Mouse (Mus musculus) forebrain, embryonic 13.5 days (tissue): ENCODE measurements at regions not wholly inside any gene's neighbourhood (a gene's known extent, or its start where the extent isn't known, plus 50 kb on each side); places are given as distances from the start of the nearest gene placed in this dataset.

ENCODE experiments used
- ATAC-seq: fragments of 200-750 bp; cut with Nextera tagmentation; 2 replicates; pipeline ENCODE4 v1.8.0; 2017
- H3K27ac ChIP-seq: fragments of 300-500 bp; sonication (generic); 2 replicates; pipeline ENCODE4 v1.5.1; 2015; ENCODE audit warnings: inconsistent platforms, mild to moderate bottlenecking, moderate library complexity
- H3K27me3 ChIP-seq: fragments of 300-500 bp; sonication (generic); 2 replicates; pipeline ENCODE4 v1.6.1; 2015; ENCODE audit warnings: mild to moderate bottlenecking, inconsistent platforms
- H3K36me3 ChIP-seq: fragments of 300-500 bp; sonication (generic); 2 replicates; pipeline ENCODE4 v1.6.1; 2015; ENCODE audit warnings: mild to moderate bottlenecking, inconsistent platforms; ENCODE audit not compliant: poor library complexity, severe bottlenecking
- H3K4me1 ChIP-seq: fragments of 300-500 bp; sonication (generic); 2 replicates; pipeline ENCODE4 v1.6.1; 2015; ENCODE audit warnings: inconsistent platforms
- H3K4me2 ChIP-seq: fragments of 300-500 bp; sonication (generic); 2 replicates; pipeline ENCODE4 v1.6.1; 2015; ENCODE audit warnings: inconsistent platforms, mild to moderate bottlenecking, moderate library complexity
- H3K4me3 ChIP-seq: fragments of 300-500 bp; sonication (generic); 2 replicates; pipeline ENCODE4 v1.5.1; 2015; ENCODE audit warnings: mild to moderate bottlenecking, inconsistent platforms
- H3K9ac ChIP-seq: fragments of 300-500 bp; sonication (generic); 2 replicates; pipeline ENCODE4 v1.6.1; 2015; ENCODE audit warnings: mild to moderate bottlenecking, inconsistent platforms
- H3K9me3 ChIP-seq: fragments of 300-500 bp; sonication (generic); replicated peaks from 2 replicates; pipeline ENCODE4 v1.6.1; 2016; ENCODE audit warnings: inconsistent platforms
- WGBS: fragments of 180-500 bp; shearing (Covaris S2); methylation state at CpG from one replicate; pipeline ENCODE4 v1.1.7; 2015; 5-methylcytosine and 5-hydroxymethylcytosine counted together

DNA sequence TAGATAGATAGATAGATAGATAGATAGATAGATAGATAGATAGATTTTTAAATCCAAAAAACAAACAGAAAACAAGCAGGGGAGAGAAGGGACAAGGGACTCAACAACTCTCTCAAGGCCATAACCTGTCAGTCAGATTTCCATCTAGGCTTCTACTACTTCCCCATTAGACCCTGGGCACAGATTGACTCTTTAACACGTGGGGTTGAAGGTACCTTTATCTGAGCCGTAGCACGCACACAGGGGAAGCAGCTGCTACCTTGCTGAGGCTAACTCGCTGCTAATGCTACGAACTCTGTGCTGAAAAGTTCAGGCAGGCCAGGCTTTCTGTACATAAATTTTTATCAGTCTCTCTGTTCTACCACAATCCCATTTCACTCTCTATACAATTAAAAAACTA lies 191.4 kb upstream of the Tank start:
- H3K4me3 ChIP-seq: no peak overlapping the region
- no peak overlapping the region for H3K27ac ChIP-seq
- H3K36me3 ChIP-seq: no peaks in the 10 kb centered on the region
- no peak for ATAC-seq
- H3K9me3 ChIP-seq: no peaks in the 10 kb centered on the region
- H3K4me1 ChIP-seq: no peaks in the 10 kb centered on the region
- no peak overlapping the region for H3K9ac ChIP-seq
- H3K27me3 ChIP-seq: no peaks in the 10 kb centered on the region
- no peak overlapping the region for H3K4me2 ChIP-seq
- 82% methylated on average over 5 of the region's 5 CpGs for whole genome bisulfite sequencing

GRCm38 (mm10) chr2:61384467-61384866 lies 193.9 kb upstream of the Tank start:
- Histone ChIP-seq H3K4me1 (no peaks in the 10 kb centered on the region), H3K9ac (no peak overlapping the region), H3K9me3 (no peaks in the 10 kb centered on the region), H3K4me2 (no peak overlapping the region), H3K27ac (no peak overlapping the region), H3K4me3 (no peak overlapping the region), H3K36me3 (no peaks in the 10 kb centered on the region), H3K27me3 (no peaks in the 10 kb centered on the region)
- 82% methylated on average over 6 of the region's 6 CpGs for WGBS
- no peak for ATAC-seq

DNA sequence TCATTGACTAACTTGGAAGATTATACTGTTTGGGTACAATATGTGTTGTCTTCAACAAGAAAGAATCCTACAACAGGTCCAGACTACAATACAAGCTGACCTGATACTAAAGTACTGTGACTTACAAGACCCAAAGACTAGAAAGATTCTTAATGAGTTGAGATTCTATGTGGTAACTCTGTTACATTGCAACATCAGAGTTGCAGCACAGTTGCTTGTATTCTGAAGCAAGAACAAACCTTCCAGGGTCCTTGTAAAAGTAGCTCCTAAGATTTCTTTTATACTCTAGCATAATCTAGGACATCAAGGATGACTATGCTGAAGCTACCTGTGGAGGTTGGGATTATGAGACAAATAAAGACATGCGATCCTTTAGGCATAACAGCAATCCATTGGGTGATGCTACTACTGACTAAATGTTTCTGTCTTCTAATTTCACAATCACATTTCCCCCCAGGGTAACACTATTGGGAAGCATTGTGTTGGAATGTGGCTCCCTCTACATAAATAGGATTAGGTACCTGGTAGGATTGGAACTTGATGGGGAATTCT lies 194.6 kb upstream of the Tank start:
- H3K4me2 ChIP-seq: no peak overlapping the region
- no peak for ATAC-seq
- no peak overlapping the region for H3K4me3 ChIP-seq
- H3K4me1 ChIP-seq: no peaks in the 10 kb centered on the region
- 95% methylated on average over 1 of the region's 1 CpGs for WGBS
- no peaks in the 10 kb centered on the region for H3K9me3 ChIP-seq
- H3K27me3 ChIP-seq: no peaks in the 10 kb centered on the region
- no peak overlapping the region for H3K9ac ChIP-seq
- H3K27ac ChIP-seq: no peak overlapping the region
- no peaks in the 10 kb centered on the region for H3K36me3 ChIP-seq

GRCm38 (mm10) chr2:61379076-61379475 lies 199.3 kb upstream of the Tank start:
- Histone ChIP-seq H3K9ac (no peak overlapping the region), H3K4me1 (no peaks in the 10 kb centered on the region), H3K27ac (no peak overlapping the region), H3K4me2 (no peak overlapping the region), H3K4me3 (no peak overlapping the region), H3K27me3 (no peaks in the 10 kb centered on the region), H3K36me3 (no peaks in the 10 kb centered on the region), H3K9me3 (no peaks in the 10 kb centered on the region)
- ATAC-seq: no peak
- 84% methylated on average over 5 of the region's 5 CpGs for WGBS

- H3K4me2 ChIP-seq: no peak overlapping the region
- no peak overlapping the region for H3K4me3 ChIP-seq
- no peaks in the 10 kb centered on the region for H3K27me3 ChIP-seq
- no peak overlapping the region for H3K9ac ChIP-seq
- no peaks in the 10 kb centered on the region for H3K4me1 ChIP-seq
- ATAC-seq: no peak
- H3K36me3 ChIP-seq: no peaks in the 10 kb centered on the region
- no peaks in the 10 kb centered on the region for H3K9me3 ChIP-seq
- no peak overlapping the region for H3K27ac ChIP-seq
- WGBS: 92% methylated on average over 5 of the region's 5 CpGs
Observed at GRCm38 (mm10) chr2:61378297-61378696, 200.1 kb upstream of the Tank start.

- Histone ChIP-seq H3K9ac (no peak overlapping the region), H3K27ac (no peak overlapping the region), H3K27me3 (no peaks in the 10 kb centered on the region), H3K4me1 (no peaks in the 10 kb centered on the region), H3K9me3 (no peaks in the 10 kb centered on the region), H3K4me3 (no peak overlapping the region), H3K4me2 (no peak overlapping the region), H3K36me3 (no peaks in the 10 kb centered on the region)
- ATAC-seq: no peak
- whole genome bisulfite sequencing: 90% methylated on average over 8 of the region's 8 CpGs
Observed at GRCm38 (mm10) chr2:61377756-61378155, 200.6 kb upstream of the Tank start.

DNA sequence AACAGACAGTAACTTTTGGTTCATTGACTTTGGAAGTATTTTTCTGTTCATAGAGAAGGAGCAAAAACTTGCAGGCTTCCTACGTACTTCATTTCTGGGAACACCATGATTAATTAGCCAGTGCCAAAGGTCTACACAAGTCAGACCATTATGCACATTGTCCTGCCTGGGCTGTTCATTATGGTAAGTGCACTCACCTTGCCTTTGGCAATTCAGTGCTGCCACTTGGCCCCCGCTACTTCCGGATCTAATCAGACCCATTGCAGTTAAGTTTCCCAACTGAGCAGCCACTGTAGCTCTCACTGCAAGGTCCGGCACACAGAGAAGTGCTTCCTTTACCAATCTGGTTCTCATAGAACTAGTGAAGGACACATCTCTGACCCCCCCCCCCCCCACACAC lies 215.8 kb upstream of the Tank start:
- H3K4me2 ChIP-seq: no peak overlapping the region
- WGBS: 83% methylated on average over 4 of the region's 4 CpGs
- H3K27me3 ChIP-seq: no peaks in the 10 kb centered on the region
- no peaks in the 10 kb centered on the region for H3K36me3 ChIP-seq
- H3K27ac ChIP-seq: no peak overlapping the region
- no peak overlapping the region for H3K9ac ChIP-seq
- no peak overlapping the region for H3K4me3 ChIP-seq
- H3K9me3 ChIP-seq: no peaks in the 10 kb centered on the region
- H3K4me1 ChIP-seq: no peaks in the 10 kb centered on the region
- ATAC-seq: no peak

DNA sequence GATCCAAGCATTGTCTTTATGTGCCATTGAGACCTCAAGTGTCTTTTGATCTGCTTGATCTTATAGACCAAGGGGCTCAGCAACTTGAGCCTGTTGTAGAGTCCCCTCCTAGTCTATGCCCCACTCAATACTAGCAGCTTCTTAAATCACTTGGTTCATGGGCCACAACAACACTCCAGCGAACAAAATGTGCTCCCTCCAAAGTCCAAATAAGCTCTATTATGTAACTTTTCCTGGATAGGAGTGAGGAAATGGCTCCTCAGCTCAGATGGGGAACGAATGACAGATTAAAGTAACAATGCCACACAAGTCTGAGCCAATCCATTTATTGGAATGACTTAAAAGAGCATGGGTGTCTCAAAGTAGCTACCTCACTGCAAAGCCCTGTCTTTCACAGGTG lies 217.0 kb upstream of the Tank start:
- Histone ChIP-seq H3K27me3 (no peaks in the 10 kb centered on the region), H3K4me2 (no peak overlapping the region), H3K4me1 (no peaks in the 10 kb centered on the region), H3K9me3 (no peaks in the 10 kb centered on the region), H3K4me3 (no peak overlapping the region), H3K27ac (no peak overlapping the region), H3K9ac (no peak overlapping the region), H3K36me3 (no peaks in the 10 kb centered on the region)
- whole genome bisulfite sequencing: 83% methylated on average over 2 of the region's 2 CpGs
- ATAC-seq: no peak

GRCm38 (mm10) chr2:61354104-61354503 lies 224.3 kb upstream of the Tank start:
- Histone ChIP-seq H3K9ac (no peak overlapping the region), H3K4me3 (no peak overlapping the region), H3K9me3 (no peaks in the 10 kb centered on the region), H3K27ac (no peak overlapping the region), H3K27me3 (no peaks in the 10 kb centered on the region), H3K4me1 (no peaks in the 10 kb centered on the region), H3K4me2 (no peak overlapping the region), H3K36me3 (no peaks in the 10 kb centered on the region)
- ATAC-seq: no peak
- 55% methylated on average over 8 of the region's 8 CpGs for WGBS

DNA sequence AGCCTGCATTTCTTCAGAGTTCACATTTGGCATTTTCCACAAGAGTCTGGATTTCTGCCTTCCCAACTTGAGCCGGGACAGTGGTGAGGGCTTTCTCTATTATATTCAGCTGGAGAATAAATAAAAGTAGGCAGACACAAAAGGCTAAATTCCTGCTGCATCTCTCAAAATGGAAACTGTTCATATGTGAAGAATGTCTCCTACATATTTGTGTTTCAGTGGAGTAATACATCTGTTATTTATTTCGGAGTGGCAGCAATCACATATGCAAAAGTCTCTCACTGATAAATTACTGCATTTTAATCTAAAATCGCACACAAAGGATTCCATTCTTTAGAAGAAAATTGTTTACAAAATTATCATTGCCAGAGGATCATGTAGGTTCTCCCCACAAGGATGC lies 230.9 kb upstream of the Tank start:
- Histone ChIP-seq H3K27ac (no peak overlapping the region), H3K4me1 (no peaks in the 10 kb centered on the region), H3K4me2 (no peak overlapping the region), H3K36me3 (no peaks in the 10 kb centered on the region), H3K27me3 (no peaks in the 10 kb centered on the region), H3K9me3 (no peaks in the 10 kb centered on the region), H3K4me3 (no peak overlapping the region), H3K9ac (no peak overlapping the region)
- no peak for ATAC-seq
- WGBS: 89% methylated on average over 3 of the region's 3 CpGs

GRCm38 (mm10) chr2:61346012-61346760 lies 232.2 kb upstream of the Tank start:
- Histone ChIP-seq H3K9me3 (no peaks in the 10 kb centered on the region), H3K4me2 (no peak overlapping the region), H3K27me3 (no peaks in the 10 kb centered on the region), H3K4me3 (no peak overlapping the region), H3K36me3 (no peaks in the 10 kb centered on the region), H3K4me1 (no peaks in the 10 kb centered on the region), H3K9ac (no peak overlapping the region), H3K27ac (no peak overlapping the region)
- no peak for ATAC-seq
- WGBS: 56% methylated on average over 8 of the region's 8 CpGs

- Histone ChIP-seq H3K27me3 (no peaks in the 10 kb centered on the region), H3K27ac (no peak overlapping the region), H3K4me1 (no peaks in the 10 kb centered on the region), H3K9ac (no peak overlapping the region), H3K9me3 (no peaks in the 10 kb centered on the region), H3K4me2 (no peak overlapping the region), H3K4me3 (no peak overlapping the region), H3K36me3 (no peaks in the 10 kb centered on the region)
- WGBS: 84% methylated on average over 7 of the region's 7 CpGs
- no peak for ATAC-seq
Observed at GRCm38 (mm10) chr2:61345311-61345710, 233.1 kb upstream of the Tank start.

- Histone ChIP-seq H3K36me3 (no peaks in the 10 kb centered on the region), H3K4me1 (no peaks in the 10 kb centered on the region), H3K9me3 (no peaks in the 10 kb centered on the region), H3K4me2 (no peak overlapping the region), H3K4me3 (no peak overlapping the region), H3K27ac (no peak overlapping the region), H3K27me3 (no peaks in the 10 kb centered on the region), H3K9ac (no peak overlapping the region)
- ATAC-seq: peak; percentile 43; the same call in 1 of the 2 replicates
- WGBS: 90% methylated on average over 16 of the region's 16 CpGs
Observed at GRCm38 (mm10) chr2:61344556-61345131, 233.7 kb upstream of the Tank start.
